Mouse (Mus musculus): ENCODE data around the gene Ripk4. TPM values are rescaled to one million over a fixed set of nuclear protein-coding genes. Genes with fewer than 3 reads are reported as not detected.

Ripk4 gene
- total and polyA plus RNA-seq, 3 experiments, result not detected

GRCm38 (mm10) chr16:97763990-97764340 is 378 bp upstream of the Ripk4 start:
- H3K79me2 ChIP-seq (ENCODE audit: control insufficient read depth, insufficient read depth, low read length, poor library complexity), result no peaks in the 10 kb centered on the region
- H3K4me3 ChIP-seq (ENCODE audit: control insufficient read depth in 1 of 2, insufficient read depth in 1 of 2, low read depth in 2 of 2, low read length in 2 of 2), result no peak overlapping the region
- no peaks in the 10 kb centered on the region for H3K4me1 ChIP-seq (ENCODE audit: control insufficient read depth in 1 of 2, insufficient read depth in 2 of 2, low read length in 2 of 2)
- H3K27ac ChIP-seq (ENCODE audit: control insufficient read depth, low read depth, low read length), result no peak overlapping the region
- H3K36me3 ChIP-seq (ENCODE audit: control insufficient read depth in 1 of 2, insufficient read depth in 2 of 2, low read length in 2 of 2), result no peaks in the 10 kb centered on the region
- no peak for DNase-seq (ENCODE audit: low read depth, low spot score)
- no peak overlapping the region for H3K9ac ChIP-seq (ENCODE audit: control insufficient read depth, low read depth, low read length, poor library complexity, severe bottlenecking)
- no peaks in the 10 kb centered on the region for H3K9me3 ChIP-seq (replicated peaks; ENCODE audit: insufficient read depth, low read length)
- peaks cover 0 to 4% of the 10 kb centered on the region in 2 experiments; a peak in 1 of 4 replicates for H3K27me3 ChIP-seq (ENCODE audit: control insufficient read depth in 1 of 2, insufficient read depth in 2 of 2, low read length in 2 of 2)
- TF ChIP-seq GABPA (IDR thresholded peaks at IDR 0.05; ENCODE audit: low read depth, low read length) (no peak), ETS1 (IDR thresholded peaks at IDR 0.05; ENCODE audit: low read depth, low read length) (no peak), MYC (IDR thresholded peaks at IDR 0.05; ENCODE audit: low read depth, low read length) (no peak), RAD21 (IDR thresholded peaks at IDR 0.05; ENCODE audit: low read depth, low read length) (no peak), GATA1 (IDR thresholded peaks at IDR 0.05; ENCODE audit: low read depth, low read length) (no peak), MYB (IDR thresholded peaks at IDR 0.05; ENCODE audit: low read depth, low read length) (no peak), CTCF (IDR thresholded peaks at IDR 0.05 in 2 of 3, conservative IDR thresholded peaks at IDR 0.05 in 1 of 3; ENCODE audit: control insufficient read depth in 1 of 3, insufficient read depth in 1 of 3, low read depth in 2 of 3, low read length in 3 of 3, poor library complexity in 1 of 3, severe bottlenecking in 1 of 3) (no peak), UBTF (IDR thresholded peaks at IDR 0.05; ENCODE audit: borderline replicate concordance, insufficient read depth, low read depth, low read length) (no peak), ZC3H11A (IDR thresholded peaks at IDR 0.05; ENCODE audit: low read depth, low read length) (no peak), POLR2AphosphoS2 (IDR thresholded peaks at IDR 0.05; ENCODE audit: low read length) (no peak), EP300 (IDR thresholded peaks at IDR 0.05; ENCODE audit: low read depth in 1 of 2, low read length in 2 of 2) (no peak)

GRCm38 (mm10) chr16:97761782-97762181 is 1.8 kb downstream of the Ripk4 start:
- Histone ChIP-seq H3K4me1 (ENCODE audit: control insufficient read depth in 1 of 2, insufficient read depth in 2 of 2, low read length in 2 of 2) (no peaks in the 10 kb centered on the region), H3K4me3 (ENCODE audit: control insufficient read depth in 1 of 2, insufficient read depth in 1 of 2, low read depth in 2 of 2, low read length in 2 of 2) (no peak overlapping the region), H3K9ac (ENCODE audit: control insufficient read depth, low read depth, low read length, poor library complexity, severe bottlenecking) (no peak overlapping the region), H3K27me3 (ENCODE audit: control insufficient read depth in 1 of 2, insufficient read depth in 2 of 2, low read length in 2 of 2) (no peaks in the 10 kb centered on the region), H3K36me3 (ENCODE audit: control insufficient read depth in 1 of 2, insufficient read depth in 2 of 2, low read length in 2 of 2) (no peaks in the 10 kb centered on the region), H3K79me2 (ENCODE audit: control insufficient read depth, insufficient read depth, low read length, poor library complexity) (no peaks in the 10 kb centered on the region), H3K9me3 (replicated peaks; ENCODE audit: insufficient read depth, low read length) (no peaks in the 10 kb centered on the region), H3K27ac (ENCODE audit: control insufficient read depth, low read depth, low read length) (no peak overlapping the region)
- DNase-seq (ENCODE audit: low read depth, low spot score), result no peak
- TF ChIP-seq MYC (IDR thresholded peaks at IDR 0.05; ENCODE audit: low read depth, low read length) (no peak), MXI1 (IDR thresholded peaks at IDR 0.05; ENCODE audit: low read depth, low read length) (no peak), SIN3A (IDR thresholded peaks at IDR 0.05; ENCODE audit: low read length) (no peak), UBTF (IDR thresholded peaks at IDR 0.05; ENCODE audit: borderline replicate concordance, insufficient read depth, low read depth, low read length) (no peak), POLR2AphosphoS2 (IDR thresholded peaks at IDR 0.05; ENCODE audit: low read length) (no peak)

- Histone ChIP-seq H3K4me1 (ENCODE audit: control insufficient read depth in 1 of 2, insufficient read depth in 2 of 2, low read length in 2 of 2) (no peaks in the 10 kb centered on the region), H3K36me3 (ENCODE audit: control insufficient read depth in 1 of 2, insufficient read depth in 2 of 2, low read length in 2 of 2) (no peaks in the 10 kb centered on the region), H3K4me3 (ENCODE audit: control insufficient read depth in 1 of 2, insufficient read depth in 1 of 2, low read depth in 2 of 2, low read length in 2 of 2) (no peak overlapping the region), H3K79me2 (ENCODE audit: control insufficient read depth, insufficient read depth, low read length, poor library complexity) (no peaks in the 10 kb centered on the region), H3K9ac (ENCODE audit: control insufficient read depth, low read depth, low read length, poor library complexity, severe bottlenecking) (no peak overlapping the region), H3K27ac (ENCODE audit: control insufficient read depth, low read depth, low read length) (no peak overlapping the region), H3K9me3 (replicated peaks; ENCODE audit: insufficient read depth, low read length) (no peaks in the 10 kb centered on the region), H3K27me3 (ENCODE audit: control insufficient read depth in 1 of 2, insufficient read depth in 2 of 2, low read length in 2 of 2) (no peaks in the 10 kb centered on the region)
- TF ChIP-seq ZNF384 (IDR thresholded peaks at IDR 0.05; ENCODE audit: low read depth, low read length) (no peak), TAL1 (IDR thresholded peaks at IDR 0.05; ENCODE audit: low read length) (no peak), NRF1 (IDR thresholded peaks at IDR 0.05; ENCODE audit: insufficient read depth, low read depth, low read length, poor library complexity, severe bottlenecking) (no peak), SMC3 (IDR thresholded peaks at IDR 0.05; ENCODE audit: low read depth, low read length) (no peak), USF2 (IDR thresholded peaks at IDR 0.05; ENCODE audit: borderline replicate concordance in 1 of 2, insufficient read depth in 1 of 2, low read depth in 1 of 2, low read length in 2 of 2) (no peak), ZC3H11A (IDR thresholded peaks at IDR 0.05; ENCODE audit: low read depth, low read length) (no peak), BHLHE40 (IDR thresholded peaks at IDR 0.05; ENCODE audit: borderline replicate concordance, low read depth, low read length) (no peak), CTCF (IDR thresholded peaks at IDR 0.05 in 2 of 3, conservative IDR thresholded peaks at IDR 0.05 in 1 of 3; ENCODE audit: control insufficient read depth in 1 of 3, insufficient read depth in 1 of 3, low read depth in 2 of 3, low read length in 3 of 3, poor library complexity in 1 of 3, severe bottlenecking in 1 of 3) (no peak), GABPA (IDR thresholded peaks at IDR 0.05; ENCODE audit: low read depth, low read length) (no peak), SIN3A (IDR thresholded peaks at IDR 0.05; ENCODE audit: low read length) (no peak), POLR2AphosphoS2 (IDR thresholded peaks at IDR 0.05; ENCODE audit: low read length) (no peak), POLR2A (IDR thresholded peaks at IDR 0.05; ENCODE audit: control insufficient read depth in 1 of 2, insufficient read depth in 1 of 2, low read depth in 1 of 2, low read length in 2 of 2, poor library complexity in 1 of 2) (no peak), KAT2A (conservative IDR thresholded peaks at IDR 0.05; ENCODE audit: low read depth, low read length) (no peak), MYC (IDR thresholded peaks at IDR 0.05; ENCODE audit: low read depth, low read length) (no peak)
- DNase-seq (ENCODE audit: low read depth, low spot score), result no peak
These were observed 3.9 kb downstream of the Ripk4 start for GRCm38 (mm10) chr16:97759681-97760080.
